Mouse (Mus musculus): ENCODE results near the gene Alppl2.

The Alppl2 gene

GRCm38 (mm10) chr1:87050072-87050471 lies 39.7 kb downstream of the Alppl2 start:
- DNase-seq, result no peak

- DNase-seq, result peak; percentile 83
Measured at GRCm38 (mm10) chr1:87041814-87042438, 47.8 kb downstream of the Alppl2 start.

GRCm38 (mm10) chr1:87041119-87041518 lies 48.6 kb downstream of the Alppl2 start:
- peak; percentile 89 for DNase-seq

DNA sequence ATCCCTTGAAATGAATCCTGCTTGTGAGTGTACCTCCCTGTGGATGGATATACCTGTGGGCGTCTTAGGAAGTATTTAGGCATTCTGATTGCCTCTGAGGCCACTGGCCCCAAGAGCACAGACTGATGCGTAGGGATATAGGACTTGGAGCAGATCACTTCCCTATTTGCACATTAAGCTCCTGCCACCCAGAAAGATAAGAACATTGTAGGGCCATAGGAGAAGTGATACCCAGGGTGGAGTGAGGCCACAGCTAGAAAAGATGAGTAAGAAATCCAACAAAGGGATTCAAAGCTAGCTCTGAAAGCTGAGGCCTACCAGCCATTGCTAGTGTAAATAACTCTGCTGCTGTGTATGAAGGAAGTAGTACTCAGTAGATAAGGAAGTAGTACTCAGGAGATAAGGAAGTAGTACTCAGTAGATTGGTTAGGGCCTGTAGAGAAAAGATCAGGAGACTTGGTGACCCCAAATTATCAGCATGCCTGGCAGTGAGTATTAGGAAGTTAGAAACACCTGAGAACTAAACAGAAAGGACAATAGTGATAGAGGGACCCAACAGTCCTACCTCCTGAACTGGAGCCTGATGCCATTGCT lies 51.2 kb downstream of the Alppl2 start:
- no peak for DNase-seq

Data from kidney, postnatal 10 days (tissue).